Mouse (Mus musculus): ENCODE measurements around the gene Olfr1396. TPM values are rescaled to one million over a fixed set of nuclear protein-coding genes. Genes with fewer than 3 reads are reported as not detected.
A peak's percentile ranks its signal among the peaks of the same experiment; 100 is the strongest.
"Not testable (repeated sequence)": the region's sequence is repeated elsewhere in the genome, so short reads cannot be mapped to it uniquely, and the experiment has no call there.

The Olfr1396 gene
- polyA plus RNA-seq, 1 experiment = not detected

DNA sequence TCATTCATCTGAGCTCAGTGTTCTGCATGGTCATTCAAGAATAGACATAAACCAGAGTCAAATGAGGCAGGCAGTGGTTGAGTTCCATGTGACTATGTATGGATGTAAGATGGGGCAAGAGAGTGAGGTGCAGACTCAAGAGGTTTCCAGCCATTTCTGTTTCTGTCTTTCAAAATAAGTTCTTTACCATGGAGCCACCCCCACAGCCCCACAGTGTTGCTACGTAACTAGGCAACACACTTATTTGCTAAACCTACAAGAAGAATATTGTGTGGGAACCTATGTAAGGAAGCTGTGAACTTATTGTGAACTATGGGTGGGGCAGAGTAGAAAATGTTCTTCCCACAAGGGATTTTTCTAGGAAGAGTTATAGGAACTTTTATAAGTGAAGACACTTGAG is 31.5 kb downstream of the Olfr1396 start:
- H3K4me1 ChIP-seq (ENCODE audit: control insufficient read depth, insufficient read depth, insufficient read length, low read length) = peaks cover 25% of the 10 kb centered on the region
- no peak overlapping the region for H3K4me3 ChIP-seq (ENCODE audit: insufficient read depth, low read depth, low read length)
- peak overlapping the region; percentile 65 for H3K27ac ChIP-seq (replicated peaks; ENCODE audit: low read depth, low read length)

- Histone ChIP-seq H3K4me3 (ENCODE audit: insufficient read depth, low read depth, low read length) (no peak overlapping the region), H3K27ac (replicated peaks; ENCODE audit: low read depth, low read length) (peak overlapping the region; percentile 67), H3K4me1 (ENCODE audit: control insufficient read depth, insufficient read depth, insufficient read length, low read length) (peaks cover 23% of the 10 kb centered on the region)
These were observed 32.8 kb downstream of the Olfr1396 start for GRCm38 (mm10) chr11:49081886-49082285.

DNA sequence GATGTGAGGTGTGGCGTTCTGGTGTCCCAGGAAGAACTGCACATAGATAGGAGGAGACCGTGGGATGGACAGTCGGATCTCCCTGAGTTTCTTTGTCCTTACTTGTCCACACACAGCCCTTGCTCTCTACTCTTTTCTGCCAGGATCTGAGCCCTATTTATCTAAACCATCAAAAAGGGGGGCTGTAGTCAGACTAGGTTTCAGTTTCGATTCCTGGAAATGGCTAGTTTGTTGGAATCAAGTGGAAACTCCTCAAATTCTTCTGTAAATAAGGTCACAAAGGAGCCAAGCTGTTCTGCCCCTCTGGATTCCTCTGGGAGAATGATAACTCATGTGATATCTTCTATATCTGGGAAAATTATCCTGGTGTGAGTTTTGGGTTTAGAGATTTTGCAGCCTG is 33.3 kb downstream of the Olfr1396 start:
- peak overlapping the region; percentile 90 for H3K27ac ChIP-seq (replicated peaks; ENCODE audit: low read depth, low read length)
- H3K4me1 ChIP-seq (ENCODE audit: control insufficient read depth, insufficient read depth, insufficient read length, low read length) = peaks cover 23% of the 10 kb centered on the region
- peak overlapping the region; percentile 37; the same call in 1 of the 2 replicates for H3K4me3 ChIP-seq (ENCODE audit: insufficient read depth, low read depth, low read length)

GRCm38 (mm10) chr11:49080636-49081035 is 34.0 kb downstream of the Olfr1396 start:
- Histone ChIP-seq H3K4me1 (ENCODE audit: control insufficient read depth, insufficient read depth, insufficient read length, low read length) (peaks cover 21% of the 10 kb centered on the region), H3K4me3 (ENCODE audit: insufficient read depth, low read depth, low read length) (no peak overlapping the region), H3K27ac (replicated peaks; ENCODE audit: low read depth, low read length) (peak overlapping the region; percentile 90)

DNA sequence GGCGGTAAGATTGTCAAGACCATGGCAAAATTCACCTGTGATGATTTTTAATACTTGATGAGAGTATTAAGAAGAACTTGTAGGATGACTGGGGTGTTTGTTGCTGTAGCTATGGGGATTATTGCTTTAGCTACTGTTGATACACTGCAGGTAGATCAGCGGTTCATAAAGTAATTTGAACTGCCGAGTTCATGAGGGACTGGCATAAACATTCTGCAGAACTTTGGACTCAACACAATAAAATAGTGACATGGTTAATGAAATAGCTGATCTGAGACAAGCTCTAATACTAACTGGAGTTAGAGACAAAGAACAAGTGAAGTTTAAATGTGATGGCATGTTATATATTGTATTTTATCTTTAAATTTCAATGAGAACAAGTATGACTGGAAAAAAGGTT is 36.0 kb downstream of the Olfr1396 start:
- no peak overlapping the region for H3K27ac ChIP-seq (replicated peaks; ENCODE audit: low read depth, low read length)
- H3K4me3 ChIP-seq (ENCODE audit: insufficient read depth, low read depth, low read length) = no peak overlapping the region
- peaks cover 15% of the 10 kb centered on the region for H3K4me1 ChIP-seq (ENCODE audit: control insufficient read depth, insufficient read depth, insufficient read length, low read length)

DNA sequence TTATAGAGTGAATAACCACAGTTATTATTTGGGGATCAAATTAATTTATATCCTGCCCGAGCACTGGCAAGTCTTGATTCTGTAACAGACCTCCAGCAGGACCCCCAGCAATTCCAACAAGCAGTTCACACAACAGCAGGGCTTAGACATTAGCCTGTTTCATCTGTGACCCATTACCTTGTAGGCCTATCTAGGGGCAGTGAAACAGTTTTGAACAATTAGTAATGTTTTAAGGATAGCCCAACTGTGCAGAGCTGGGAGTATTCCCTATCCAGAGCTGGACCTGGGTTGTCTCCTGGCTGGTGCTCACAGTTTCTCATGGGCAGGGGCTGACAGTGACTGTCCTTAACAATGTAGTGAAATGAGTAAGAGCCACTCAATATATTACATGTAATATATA is 37.7 kb downstream of the Olfr1396 start:
- Histone ChIP-seq H3K27ac (replicated peaks; ENCODE audit: low read depth, low read length) (peak overlapping the region; percentile 100), H3K4me1 (ENCODE audit: control insufficient read depth, insufficient read depth, insufficient read length, low read length) (peaks cover 10% of the 10 kb centered on the region), H3K4me3 (ENCODE audit: insufficient read depth, low read depth, low read length) (no peak overlapping the region)

- H3K4me3 ChIP-seq (ENCODE audit: insufficient read depth, low read depth, low read length) = peak within 1 kb of the TSS; percentile 19; the same call in 1 of the 2 replicates
- peak within 1 kb of the TSS; percentile 100 for H3K27ac ChIP-seq (replicated peaks; ENCODE audit: low read depth, low read length)
- peaks cover 10% of the 10 kb centered on the region for H3K4me1 ChIP-seq (ENCODE audit: control insufficient read depth, insufficient read depth, insufficient read length, low read length)
These were observed 38.5 kb downstream of the Olfr1396 start, which contains the start of gene Ifi47 for GRCm38 (mm10) chr11:49076001-49076757. Gene Ifi47, plus strand, starts transcription at chr11:49076587.

DNA sequence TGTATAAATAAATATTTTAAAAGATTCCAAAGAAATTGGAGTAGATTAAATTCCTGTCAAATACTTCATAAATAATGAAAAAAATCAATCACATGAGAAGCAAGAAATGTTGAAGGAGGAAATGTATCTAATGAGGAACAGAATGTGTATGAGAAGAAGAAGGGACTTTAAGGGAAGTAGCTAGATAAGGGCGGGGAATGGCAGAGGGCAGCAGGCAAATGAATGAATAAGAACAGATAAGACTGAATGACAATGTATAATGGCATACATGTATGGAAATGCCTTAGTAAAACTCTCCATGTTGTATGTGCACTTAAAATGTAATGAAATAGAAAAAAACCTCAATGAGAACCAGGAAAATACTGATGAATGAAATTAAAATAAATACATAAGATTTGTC is 46.3 kb downstream of the Olfr1396 start:
- no peak overlapping the region for H3K4me3 ChIP-seq (ENCODE audit: insufficient read depth, low read depth, low read length)
- H3K4me1 ChIP-seq (ENCODE audit: control insufficient read depth, insufficient read depth, insufficient read length, low read length) = no peaks in the 10 kb centered on the region
- no peak overlapping the region for H3K27ac ChIP-seq (replicated peaks; ENCODE audit: low read depth, low read length)

- Histone ChIP-seq H3K27ac (replicated peaks; ENCODE audit: low read depth, low read length) (peak within 1 kb of the TSS; percentile 98), H3K4me3 (ENCODE audit: insufficient read depth, low read depth, low read length) (peak within 1 kb of the TSS; percentile 59)
- H3K4me1 ChIP-seq (ENCODE audit: control insufficient read depth, insufficient read depth, insufficient read length, low read length) = not testable (repeated sequence)
These were observed 50.8 kb downstream of the Olfr1396 start, which contains the start of gene Tgtp2 for GRCm38 (mm10) chr11:49063713-49064469. Gene Tgtp2, minus strand, starts transcription at chr11:49064206.

GRCm38 (mm10) chr11:49061865-49062264 is 52.8 kb downstream of the Olfr1396 start:
- H3K4me3 ChIP-seq (ENCODE audit: insufficient read depth, low read depth, low read length) = peak overlapping the region; percentile 56
- H3K4me1 ChIP-seq (ENCODE audit: control insufficient read depth, insufficient read depth, insufficient read length, low read length) = not testable (repeated sequence)
- peak overlapping the region; percentile 24 for H3K27ac ChIP-seq (replicated peaks; ENCODE audit: low read depth, low read length)

DNA sequence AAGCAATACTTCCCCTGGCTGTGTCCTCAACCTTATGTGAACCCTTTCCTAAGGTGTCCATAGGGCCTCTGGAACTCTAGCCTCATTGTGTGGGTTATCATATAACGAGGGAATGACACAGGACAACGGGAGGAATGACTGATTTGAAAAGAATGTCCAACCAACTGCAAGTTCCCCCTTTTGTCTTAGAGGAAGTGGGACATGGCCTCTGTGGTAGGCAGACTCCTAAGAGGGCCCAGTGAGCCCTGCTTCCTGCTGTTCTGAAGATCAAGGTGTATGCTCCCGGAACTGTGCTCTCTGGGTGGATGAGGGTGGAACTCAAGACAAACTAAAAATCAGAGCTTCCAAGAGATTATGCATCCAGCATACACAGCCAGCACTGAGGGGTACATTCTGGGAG is 54.6 kb downstream of the Olfr1396 start:
- not testable (repeated sequence) for H3K4me1 ChIP-seq (ENCODE audit: control insufficient read depth, insufficient read depth, insufficient read length, low read length); H3K27ac ChIP-seq (replicated peaks; ENCODE audit: low read depth, low read length); H3K4me3 ChIP-seq (ENCODE audit: insufficient read depth, low read depth, low read length)

Other genes starting within 250 kb of the Olfr1396 start
- gene Irgm1, start 243.2 kb downstream of the Olfr1396 start, polyA plus RNA-seq (2012; ENCODE audit: insufficient read depth, insufficient read length, missing spikeins) = 9.2 and 11.6 TPM in 2 replicates
- not detected in 2 replicates for gene Gm5431, start 212.7 kb downstream of the Olfr1396 start, polyA plus RNA-seq (2012; ENCODE audit: insufficient read depth, insufficient read length, missing spikeins)
- gene Psme2b, start 168.7 kb downstream of the Olfr1396 start, polyA plus RNA-seq (2012; ENCODE audit: insufficient read depth, insufficient read length, missing spikeins) = 4.5 and 23.2 TPM in 2 replicates
- not detected in 2 replicates for gene Olfr56, start 136.0 kb downstream of the Olfr1396 start, polyA plus RNA-seq (2012; ENCODE audit: insufficient read depth, insufficient read length, missing spikeins)
- gene 9930111J21Rik1, start 135.5 kb downstream of the Olfr1396 start, polyA plus RNA-seq (2012; ENCODE audit: insufficient read depth, insufficient read length, missing spikeins) = 1.2 TPM in 1 of 2 replicates, not detected in the other
- gene Gm12185, start 122.6 kb downstream of the Olfr1396 start, polyA plus RNA-seq (2012; ENCODE audit: insufficient read depth, insufficient read length, missing spikeins) = not detected in 2 replicates
- gene Tgtp1, start 120.7 kb downstream of the Olfr1396 start, polyA plus RNA-seq (2012; ENCODE audit: insufficient read depth, insufficient read length, missing spikeins) = 7.6 and 16.9 TPM in 2 replicates
- gene 9930111J21Rik2, start 63.6 kb downstream of the Olfr1396 start, polyA plus RNA-seq (2012; ENCODE audit: insufficient read depth, insufficient read length, missing spikeins) = 1.8 and 4.0 TPM in 2 replicates
- 19.9 and 29.5 TPM in 2 replicates for gene Tgtp2, start 50.7 kb downstream of the Olfr1396 start, polyA plus RNA-seq (2012; ENCODE audit: insufficient read depth, insufficient read length, missing spikeins)
- gene Ifi47, start 38.3 kb downstream of the Olfr1396 start, polyA plus RNA-seq (2012; ENCODE audit: insufficient read depth, insufficient read length, missing spikeins) = 2.9 and 4.6 TPM in 2 replicates
- not detected in 2 replicates for gene Olfr1395, start 27.4 kb upstream of the Olfr1396 start, polyA plus RNA-seq (2012; ENCODE audit: insufficient read depth, insufficient read length, missing spikeins)
- gene Olfr1394, start 39.5 kb upstream of the Olfr1396 start, polyA plus RNA-seq (2012; ENCODE audit: insufficient read depth, insufficient read length, missing spikeins) = not detected in 2 replicates
- 12.3 and 23.2 TPM in 2 replicates for gene Btnl9, start 72.3 kb upstream of the Olfr1396 start, polyA plus RNA-seq (2012; ENCODE audit: insufficient read depth, insufficient read length, missing spikeins)
- 10.4 and 14.4 TPM in 2 replicates for gene Zfp62, start 88.4 kb upstream of the Olfr1396 start, polyA plus RNA-seq (2012; ENCODE audit: insufficient read depth, insufficient read length, missing spikeins)
- gene Mgat1, start 129.3 kb upstream of the Olfr1396 start, polyA plus RNA-seq (2012; ENCODE audit: insufficient read depth, insufficient read length, missing spikeins) = 19.3 and 30.6 TPM in 2 replicates
- gene Olfr1393, start 163.4 kb upstream of the Olfr1396 start, polyA plus RNA-seq (2012; ENCODE audit: insufficient read depth, insufficient read length, missing spikeins) = not detected in 2 replicates
- gene Olfr1392, start 170.4 kb upstream of the Olfr1396 start, polyA plus RNA-seq (2012; ENCODE audit: insufficient read depth, insufficient read length, missing spikeins) = not detected in 2 replicates
- not detected in 2 replicates for gene Olfr10, start 189.9 kb upstream of the Olfr1396 start, polyA plus RNA-seq (2012; ENCODE audit: insufficient read depth, insufficient read length, missing spikeins)
- not detected in 2 replicates for gene Olfr1391, start 207.9 kb upstream of the Olfr1396 start, polyA plus RNA-seq (2012; ENCODE audit: insufficient read depth, insufficient read length, missing spikeins)
- gene Olfr1390, start 220.3 kb upstream of the Olfr1396 start, polyA plus RNA-seq (2012; ENCODE audit: insufficient read depth, insufficient read length, missing spikeins) = not detected in 2 replicates